Mouse (Mus musculus): ENCODE measurements around the gene Gzmb.

- TF ChIP-seq CTCF (IDR thresholded peaks at IDR 0.05; ENCODE audit: low read depth, low read length), result no peak
- TF ChIP-seq POLR2A (IDR thresholded peaks at IDR 0.05; ENCODE audit: insufficient read depth, low read length), result no peak
- TF ChIP-seq EP300 (IDR thresholded peaks at IDR 0.05; ENCODE audit: insufficient read depth, low read depth, low read length), result no peak
Measured at GRCm38 (mm10) chr14:56240409-56240808, 21.7 kb downstream of the Gzmb start.
